In the genomic region with DNA sequence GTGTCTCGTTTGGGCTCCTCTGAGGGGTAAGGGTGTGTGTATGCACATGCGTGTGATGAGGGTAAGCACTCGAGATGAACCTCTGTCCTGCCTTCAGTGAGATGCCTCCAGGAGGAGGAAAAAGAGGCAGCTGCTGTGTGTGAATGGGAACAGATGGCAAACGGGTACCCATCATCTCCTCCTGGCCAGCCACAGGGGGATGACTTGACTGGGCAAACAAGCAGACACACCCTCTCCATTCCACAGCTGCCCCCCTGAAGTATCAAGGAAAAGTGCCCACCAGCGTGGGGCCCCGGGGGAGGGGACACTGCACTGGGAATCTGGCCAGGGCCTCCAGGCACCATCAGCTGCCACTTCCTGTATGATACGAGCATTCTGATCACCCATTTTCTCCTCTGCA, we compare ENCODE assay signal across 16 mouse cellular contexts. TPM values are rescaled to one million over a fixed set of nuclear protein-coding genes. Genes with fewer than 3 reads are reported as not detected.
DNase-seq lines count a peak whose midpoint lies in the region; ATAC-seq lines count a peak whose summit lies in the region.
"Had no signal": no experiment of that assay in that cellular context is flagged by ENCODE, and none has a peak within 500 bp of the region (broad histone marks: within the 10 kb centered on the region; RNA-seq: fewer than 3 reads in every experiment).

No protein-coding gene starts in this region.

- DNase-seq in heart, adult 11 months, result peak; percentile 85
- no peak for DNase-seq in heart, adult 8-10 months (ENCODE audit: low spot score)
- peak; percentile 81 for DNase-seq in left cerebral cortex, postnatal 4 days
- DNase-seq in left cerebral cortex, postnatal 14 days (ENCODE audit: low spot score in 2 of 2), result no peak
- DNase-seq in brain, adult 2 months (ENCODE audit: low read depth, low spot score), result peak; percentile 29
- DNase-seq in gastrocnemius, postnatal 36 days, result no peak
- DNase-seq: cerebellum, adult 8-10 months; liver, postnatal 0 days had no signal

- no peaks in the 10 kb centered on the region for H3K9me3 ChIP-seq in hindbrain, embryonic 13.5 days
- no peaks in the 10 kb centered on the region for H3K9me3 ChIP-seq in liver, embryonic 12.5 days (replicated peaks)

- intact Hi-C loops in left cerebral cortex, postnatal 4 days (cut with DNase I), result loop anchor here (5.0 kb wide), 2 partner anchors 179 to 494 kb away; no protein-coding TSS in a partner anchor
- intact Hi-C loops in left cerebral cortex, postnatal 14 days (cut with DNase I), result loop anchor here (10.0 kb wide), 2 partner anchors 261 to 471 kb away; no protein-coding TSS in a partner anchor
- intact Hi-C loops in gastrocnemius, postnatal 36 days (cut with DNase I), result loop anchor here (5.0 kb wide), 1 partner anchor 34 kb away; no protein-coding TSS in a partner anchor

- peak overlapping the region; percentile 31 for H3K27ac ChIP-seq in hindbrain, embryonic 13.5 days
- H3K27ac ChIP-seq in liver, embryonic 12.5 days, result no peak overlapping the region
- H3K27ac ChIP-seq: kidney, postnatal 0 days had no signal

- peaks cover 44% of the 10 kb centered on the region for H3K4me1 ChIP-seq in hindbrain, embryonic 13.5 days (replicated peaks)
- H3K4me1 ChIP-seq in liver, embryonic 12.5 days, result peaks cover 26% of the 10 kb centered on the region

- H3K9ac ChIP-seq in hindbrain, embryonic 13.5 days, result no peak overlapping the region
- H3K9ac ChIP-seq in liver, embryonic 12.5 days, result no peak overlapping the region
- H3K9ac ChIP-seq: liver, postnatal 0 days had no signal

- H3K4me2 ChIP-seq in hindbrain, embryonic 13.5 days, result no peak overlapping the region
- H3K4me2 ChIP-seq in liver, embryonic 12.5 days, result no peak overlapping the region

- ATAC-seq in hindbrain, embryonic 13.5 days (ENCODE audit: low FRiP score), result peak; percentile 34
- ATAC-seq in liver, embryonic 12.5 days, result no peak
- ATAC-seq: liver, postnatal 0 days had no signal

- no peaks in the 10 kb centered on the region for H3K27me3 ChIP-seq in hindbrain, embryonic 13.5 days
- no peaks in the 10 kb centered on the region for H3K27me3 ChIP-seq in liver, embryonic 12.5 days (replicated peaks)

- 33% methylated on average over 7 of the region's 7 CpGs for WGBS in hindbrain, embryonic 13.5 days
- 73% methylated on average over 7 of the region's 7 CpGs for WGBS in liver, embryonic 12.5 days (ENCODE audit: insufficient replicate concordance)

- no peak overlapping the region for H3K4me3 ChIP-seq in hindbrain, embryonic 13.5 days
- H3K4me3 ChIP-seq in liver, embryonic 12.5 days, result no peak overlapping the region
- H3K4me3 ChIP-seq: erythroblast, embryonic 14.5 days had no signal

- H3K36me3 ChIP-seq in hindbrain, embryonic 13.5 days, result peaks cover 17% of the 10 kb centered on the region
- H3K36me3 ChIP-seq in liver, embryonic 12.5 days, result peaks cover 16% of the 10 kb centered on the region

RNA-seq across cellular contexts. Expression of gene Guca2a, which starts 4.2 kb away (rescaled TPM):
- total RNA-seq in heart, adult 8-10 months (2022), result not detected
- not detected for total RNA-seq in left cerebral cortex, postnatal 4 days (2021)
- not detected for total RNA-seq in left cerebral cortex, postnatal 14 days (2021)
- not detected in 2 replicates for polyA plus RNA-seq in hindbrain, embryonic 13.5 days (2015; fragmentation: Nextera tagmentation; extraction: Ambion mirVana)
- polyA plus RNA-seq in liver, embryonic 12.5 days (2016; fragmentation: Nextera tagmentation; extraction: Ambion mirVana), result not detected in 2 replicates
- not detected for total RNA-seq in gastrocnemius, postnatal 36 days (2021)
- total RNA-seq: gastrocnemius, adult 8-10 months; layer of hippocampus, postnatal 10 days; MEL had no signal
- polyA plus RNA-seq: erythroblast, embryonic 14.5 days; limb, embryonic 11.5 days; liver, postnatal 0 days had no signal

RNA-seq across cellular contexts. Expression of gene Guca2b, which starts 25.4 kb away (rescaled TPM):
- total RNA-seq in heart, adult 8-10 months (2022), result under 1 TPM in 2 of 4 experiments, not detected in 2; 0.49 to 0.75 TPM
- not detected for total RNA-seq in left cerebral cortex, postnatal 4 days (2021)
- total RNA-seq in left cerebral cortex, postnatal 14 days (2021), result not detected
- not detected in 2 replicates for polyA plus RNA-seq in hindbrain, embryonic 13.5 days (2015; fragmentation: Nextera tagmentation; extraction: Ambion mirVana)
- polyA plus RNA-seq in liver, embryonic 12.5 days (2016; fragmentation: Nextera tagmentation; extraction: Ambion mirVana), result 0.29 TPM in 1 of 2 replicates, not detected in the other
- not detected for total RNA-seq in gastrocnemius, postnatal 36 days (2021)
- total RNA-seq: gastrocnemius, adult 8-10 months; layer of hippocampus, postnatal 10 days; MEL had no signal
- polyA plus RNA-seq: erythroblast, embryonic 14.5 days; limb, embryonic 11.5 days; liver, postnatal 0 days had no signal

Comparison
In these comparisons a context has a peak if more than half of its experiments do, and no peak if none do; other contexts are left out.
1. DNase-seq: peak in heart, adult 11 months (single experiment), left cerebral cortex, postnatal 4 days (single experiment) and brain, adult 2 months (single experiment); none in heart, adult 8-10 months (single experiment), left cerebral cortex, postnatal 14 days (0 of 2) and gastrocnemius, postnatal 36 days (0 of 2).